Mouse (Mus musculus): Measurements from ENCODE around the gene Tspan14. TPM values are rescaled to one million over a fixed set of nuclear protein-coding genes. Genes with fewer than 3 reads are reported as not detected.

Gene Tspan14
- polyA plus RNA-seq, 1 experiment from 2014 or later: 32.9 TPM

- H3K9ac ChIP-seq: no peak overlapping the region
- no peaks in the 10 kb centered on the region for H3K9me3 ChIP-seq (replicated peaks)
- 71% methylated on average over 8 of the region's 8 CpGs for WGBS (ENCODE audit: insufficient replicate concordance)
- peaks cover 33% of the 10 kb centered on the region for H3K4me1 ChIP-seq (replicated peaks)
- no peak overlapping the region for H3K4me2 ChIP-seq
- H3K27ac ChIP-seq: no peak overlapping the region
- H3K36me3 ChIP-seq: peaks cover 55% of the 10 kb centered on the region
- DNase-seq (no peak), ATAC-seq (ENCODE audit: low read depth) (no peak)
- H3K27me3 ChIP-seq: no peaks in the 10 kb centered on the region
- H3K4me3 ChIP-seq (replicated peaks): no peak overlapping the region
Measured at GRCm38 (mm10) chr14:40915838-40916237, 50.8 kb downstream of the Tspan14 start.

- Histone ChIP-seq H3K4me3 (replicated peaks) (no peak overlapping the region), H3K27me3 (no peaks in the 10 kb centered on the region), H3K4me1 (replicated peaks) (peaks cover 23% of the 10 kb centered on the region), H3K9ac (no peak overlapping the region), H3K9me3 (replicated peaks) (no peaks in the 10 kb centered on the region), H3K36me3 (peaks cover 60% of the 10 kb centered on the region), H3K27ac (no peak overlapping the region), H3K4me2 (no peak overlapping the region)
- DNase-seq (no peak), ATAC-seq (ENCODE audit: low read depth) (peak; percentile 32)
- 76% methylated on average over 3 of the region's 3 CpGs for WGBS (ENCODE audit: insufficient replicate concordance)
Measured at GRCm38 (mm10) chr14:40914701-40915100, 51.9 kb downstream of the Tspan14 start.

GRCm38 (mm10) chr14:40913709-40914108 lies 52.9 kb downstream of the Tspan14 start:
- no peak overlapping the region for H3K9ac ChIP-seq
- DNase-seq (no peak), ATAC-seq (ENCODE audit: low read depth) (no peak)
- no peak overlapping the region for H3K4me3 ChIP-seq (replicated peaks)
- WGBS (ENCODE audit: insufficient replicate concordance): 86% methylated on average over 6 of the region's 6 CpGs
- H3K4me2 ChIP-seq: no peak overlapping the region
- H3K27me3 ChIP-seq: no peaks in the 10 kb centered on the region
- H3K4me1 ChIP-seq (replicated peaks): peaks cover 13% of the 10 kb centered on the region
- no peaks in the 10 kb centered on the region for H3K9me3 ChIP-seq (replicated peaks)
- no peak overlapping the region for H3K27ac ChIP-seq
- peaks cover 70% of the 10 kb centered on the region for H3K36me3 ChIP-seq

- DNase-seq (no peak), ATAC-seq (ENCODE audit: low read depth) (no peak)
- Histone ChIP-seq H3K9ac (no peak overlapping the region), H3K36me3 (peaks cover 84% of the 10 kb centered on the region), H3K4me3 (replicated peaks) (no peak overlapping the region), H3K9me3 (replicated peaks) (no peaks in the 10 kb centered on the region), H3K27ac (no peak overlapping the region), H3K27me3 (no peaks in the 10 kb centered on the region), H3K4me1 (replicated peaks) (peaks cover 14% of the 10 kb centered on the region), H3K4me2 (no peak overlapping the region)
Measured at GRCm38 (mm10) chr14:40911529-40911928, 55.1 kb downstream of the Tspan14 start.

- H3K27ac ChIP-seq: no peak overlapping the region
- H3K9me3 ChIP-seq (replicated peaks): no peaks in the 10 kb centered on the region
- H3K9ac ChIP-seq: no peak overlapping the region
- DNase-seq (no peak), ATAC-seq (ENCODE audit: low read depth) (no peak)
- peaks cover 78% of the 10 kb centered on the region for H3K36me3 ChIP-seq
- H3K4me3 ChIP-seq (replicated peaks): no peak overlapping the region
- peaks cover 22% of the 10 kb centered on the region for H3K4me1 ChIP-seq (replicated peaks)
- WGBS (ENCODE audit: insufficient replicate concordance): 86% methylated on average over 9 of the region's 9 CpGs
- no peaks in the 10 kb centered on the region for H3K27me3 ChIP-seq
- no peak overlapping the region for H3K4me2 ChIP-seq
Measured at GRCm38 (mm10) chr14:40908763-40909162, 57.8 kb downstream of the Tspan14 start.

- Histone ChIP-seq H3K27ac (no peak overlapping the region), H3K36me3 (peaks cover 63% of the 10 kb centered on the region), H3K9ac (no peak overlapping the region; the same call in 1 of the 2 replicates), H3K4me3 (replicated peaks) (no peak overlapping the region), H3K4me1 (replicated peaks) (peaks cover 30% of the 10 kb centered on the region), H3K9me3 (replicated peaks) (no peaks in the 10 kb centered on the region), H3K4me2 (no peak overlapping the region), H3K27me3 (no peaks in the 10 kb centered on the region)
- ATAC-seq (ENCODE audit: low read depth): peak; percentile 52; the same call in 1 of the 2 replicates
- WGBS (ENCODE audit: insufficient replicate concordance): 42% methylated on average over 9 of the region's 9 CpGs
- DNase-seq: no peak
Measured at GRCm38 (mm10) chr14:40906770-40907169, 59.8 kb downstream of the Tspan14 start.

- no peak overlapping the region for H3K4me2 ChIP-seq
- no peak overlapping the region for H3K27ac ChIP-seq
- ATAC-seq (ENCODE audit: low read depth) (no peak), DNase-seq (no peak)
- no peaks in the 10 kb centered on the region for H3K9me3 ChIP-seq (replicated peaks)
- H3K4me3 ChIP-seq (replicated peaks): no peak overlapping the region
- no peaks in the 10 kb centered on the region for H3K27me3 ChIP-seq
- H3K4me1 ChIP-seq (replicated peaks): peaks cover 30% of the 10 kb centered on the region
- H3K9ac ChIP-seq: no peak overlapping the region
- 81% methylated on average over 8 of the region's 8 CpGs for WGBS (ENCODE audit: insufficient replicate concordance)
- H3K36me3 ChIP-seq: peaks cover 55% of the 10 kb centered on the region
Measured at GRCm38 (mm10) chr14:40905813-40906212, 60.8 kb downstream of the Tspan14 start.

GRCm38 (mm10) chr14:40902307-40903055 lies 64.1 kb downstream of the Tspan14 start:
- H3K9me3 ChIP-seq (replicated peaks): no peaks in the 10 kb centered on the region
- no peak overlapping the region for H3K9ac ChIP-seq
- 64% methylated on average over 12 of the region's 12 CpGs for WGBS (ENCODE audit: insufficient replicate concordance)
- peaks cover 21% of the 10 kb centered on the region for H3K36me3 ChIP-seq
- ATAC-seq (ENCODE audit: low read depth) (no peak), DNase-seq (no peak)
- peaks cover 29% of the 10 kb centered on the region for H3K4me1 ChIP-seq (replicated peaks)
- 0 out of 2 replicates have a peak overlapping the region, but pooled peaks have one; percentile 12 for H3K4me2 ChIP-seq
- no peaks in the 10 kb centered on the region for H3K27me3 ChIP-seq
- H3K4me3 ChIP-seq (replicated peaks): no peak overlapping the region
- H3K27ac ChIP-seq: no peak overlapping the region

GRCm38 (mm10) chr14:40900267-40900666 lies 66.3 kb downstream of the Tspan14 start:
- Histone ChIP-seq H3K27me3 (no peaks in the 10 kb centered on the region), H3K4me2 (no peak overlapping the region), H3K9me3 (replicated peaks) (no peaks in the 10 kb centered on the region), H3K9ac (no peak overlapping the region), H3K4me1 (replicated peaks) (peaks cover 19% of the 10 kb centered on the region; the same call in 1 of the 2 replicates), H3K4me3 (replicated peaks) (no peak overlapping the region), H3K27ac (no peak overlapping the region), H3K36me3 (peaks cover 1% of the 10 kb centered on the region; the same call in 1 of the 2 replicates)
- 51% methylated on average over 2 of the region's 2 CpGs for WGBS (ENCODE audit: insufficient replicate concordance)
- DNase-seq (no peak), ATAC-seq (ENCODE audit: low read depth) (no peak)

GRCm38 (mm10) chr14:40897916-40898315 lies 68.7 kb downstream of the Tspan14 start:
- Histone ChIP-seq H3K27ac (no peak overlapping the region), H3K36me3 (no peaks in the 10 kb centered on the region), H3K27me3 (no peaks in the 10 kb centered on the region), H3K4me1 (replicated peaks) (peaks cover 21% of the 10 kb centered on the region), H3K9ac (no peak overlapping the region), H3K4me3 (replicated peaks) (no peak overlapping the region), H3K9me3 (replicated peaks) (no peaks in the 10 kb centered on the region), H3K4me2 (no peak overlapping the region)
- DNase-seq (no peak), ATAC-seq (ENCODE audit: low read depth) (no peak; the same call in 1 of the 2 replicates)
- WGBS (ENCODE audit: insufficient replicate concordance): 47% methylated on average over 3 of the region's 3 CpGs

GRCm38 (mm10) chr14:40895681-40896080 lies 70.9 kb downstream of the Tspan14 start:
- ATAC-seq (ENCODE audit: low read depth) (no peak), DNase-seq (no peak)
- Histone ChIP-seq H3K9ac (no peak overlapping the region), H3K4me1 (replicated peaks) (peaks cover 19% of the 10 kb centered on the region), H3K27ac (no peak overlapping the region), H3K36me3 (no peaks in the 10 kb centered on the region), H3K4me2 (no peak overlapping the region), H3K4me3 (replicated peaks) (no peak overlapping the region), H3K9me3 (replicated peaks) (no peaks in the 10 kb centered on the region), H3K27me3 (no peaks in the 10 kb centered on the region)
- WGBS (ENCODE audit: insufficient replicate concordance): 57% methylated on average over 8 of the region's 8 CpGs

Data from liver, embryonic 13.5 days (tissue).